Mouse (Mus musculus) bone marrow macrophage, adult 2 months (primary cell): ENCODE data around the gene Nolc1.

Experiments
- CTCF ChIP-seq: IDR thresholded peaks from 2 replicates; pipeline ENCODE4 v1.5.1; 2012; ENCODE audit warnings: low read depth, mild to moderate bottlenecking, low read length, moderate library complexity
- POLR2A ChIP-seq: IDR thresholded peaks from 2 replicates; pipeline ENCODE4 v1.6.1; 2012; ENCODE audit warnings: mild to moderate bottlenecking, low read depth, low read length, borderline replicate concordance

- TF ChIP-seq CTCF (no peak), POLR2A (no peak)
These were observed 45.3 kb upstream of the Nolc1 start for GRCm38 (mm10) chr19:46030196-46030983.
